9 mouse cellular contexts compared by ENCODE assay signal in genomic region chrX:101504636-101505035, GRCm38 (mm10). TPM values are rescaled to one million over a fixed set of nuclear protein-coding genes. Genes with fewer than 3 reads are reported as not detected.
DNase-seq lines count a peak whose midpoint lies in the region; ATAC-seq and TF ChIP-seq lines count a peak whose summit lies in the region.
"Had no signal": no experiment of that assay in that cellular context is flagged by ENCODE, and none has a peak within 500 bp of the region (broad histone marks: within the 10 kb centered on the region; RNA-seq: fewer than 3 reads in every experiment).

No protein-coding gene starts in this region.

- peak; percentile 50 for TF ChIP-seq CTCF in ES-Bruce4 (IDR thresholded peaks at IDR 0.05; ENCODE audit: low read depth, low read length)
- peak; percentile 50; the same call in 1 of the 2 replicates for TF ChIP-seq CTCF in brain, embryonic 14.5 days (IDR thresholded peaks at IDR 0.05; ENCODE audit: borderline replicate concordance, extremely low read depth, insufficient read depth, insufficient read length)

- no peaks in the 10 kb centered on the region for H3K36me3 ChIP-seq in ES-Bruce4 (ENCODE audit: control insufficient read depth, insufficient read depth, low read length, poor library complexity, severe bottlenecking)
- H3K36me3 ChIP-seq in midbrain, embryonic 15.5 days (replicated peaks): no peaks in the 10 kb centered on the region
- H3K36me3 ChIP-seq in midbrain, embryonic 13.5 days: no peaks in the 10 kb centered on the region

- no peak overlapping the region for H3K4me2 ChIP-seq in midbrain, embryonic 15.5 days
- H3K4me2 ChIP-seq in midbrain, embryonic 13.5 days (replicated peaks): no peak overlapping the region

- no peak for ATAC-seq in midbrain, embryonic 15.5 days (replicated peaks)
- no peak for ATAC-seq in midbrain, embryonic 13.5 days

- 21% methylated on average over 3 of the region's 3 CpGs for WGBS in midbrain, embryonic 15.5 days
- WGBS in midbrain, embryonic 13.5 days: 17% methylated on average over 3 of the region's 3 CpGs

- TF ChIP-seq EP300 in ES-Bruce4 (IDR thresholded peaks at IDR 0.05; ENCODE audit: insufficient read depth, low read depth, low read length): no peak

- no peak overlapping the region for H3K4me3 ChIP-seq in ES-Bruce4 (ENCODE audit: low read depth, low read length)
- no peak overlapping the region for H3K4me3 ChIP-seq in midbrain, embryonic 15.5 days
- no peak overlapping the region for H3K4me3 ChIP-seq in midbrain, embryonic 13.5 days (replicated peaks)
- H3K4me3 ChIP-seq: erythroblast, embryonic 14.5 days had no signal

- H3K9me3 ChIP-seq in ES-Bruce4 (replicated peaks; ENCODE audit: control insufficient read depth, insufficient read depth, low read length, poor library complexity, severe bottlenecking): no peaks in the 10 kb centered on the region
- no peaks in the 10 kb centered on the region for H3K9me3 ChIP-seq in midbrain, embryonic 15.5 days
- H3K9me3 ChIP-seq in midbrain, embryonic 13.5 days: no peaks in the 10 kb centered on the region

- H3K27ac ChIP-seq in ES-Bruce4 (ENCODE audit: insufficient read depth, low read length): no peak overlapping the region
- H3K27ac ChIP-seq in midbrain, embryonic 15.5 days: no peak overlapping the region
- H3K27ac ChIP-seq in midbrain, embryonic 13.5 days: no peak overlapping the region

- peak; percentile 10 for DNase-seq in kidney, adult 18-20 months
- DNase-seq in kidney, adult 8-10 months: no peak
- peak; percentile 18 for DNase-seq in brain, embryonic 14.5 days (ENCODE audit: low read depth)
- DNase-seq in lung, postnatal 14 days: peak; percentile 15
- DNase-seq in right cerebral cortex, postnatal 25 days: no peak

- H3K9ac ChIP-seq in ES-Bruce4 (ENCODE audit: low read depth, poor library complexity, severe bottlenecking): no peak overlapping the region
- H3K9ac ChIP-seq in midbrain, embryonic 15.5 days: no peak overlapping the region
- H3K9ac ChIP-seq in midbrain, embryonic 13.5 days (replicated peaks): no peak overlapping the region

- H3K4me1 ChIP-seq in ES-Bruce4 (ENCODE audit: control insufficient read depth, insufficient read depth, low read length): peaks cover 1% of the 10 kb centered on the region
- no peaks in the 10 kb centered on the region for H3K4me1 ChIP-seq in midbrain, embryonic 15.5 days
- H3K4me1 ChIP-seq in midbrain, embryonic 13.5 days (replicated peaks): no peaks in the 10 kb centered on the region

- TF ChIP-seq POLR2A in ES-Bruce4 (IDR thresholded peaks at IDR 0.05; ENCODE audit: insufficient read depth, low read length): no peak
- TF ChIP-seq POLR2A in brain, embryonic 14.5 days (IDR thresholded peaks at IDR 0.05; ENCODE audit: borderline replicate concordance, extremely low read depth, insufficient read depth, insufficient read length, poor library complexity, severe bottlenecking): no peak

- H3K27me3 ChIP-seq in ES-Bruce4 (ENCODE audit: control insufficient read depth, insufficient read depth, low read length, poor library complexity, severe bottlenecking): no peaks in the 10 kb centered on the region
- H3K27me3 ChIP-seq in midbrain, embryonic 15.5 days (replicated peaks): no peaks in the 10 kb centered on the region
- no peaks in the 10 kb centered on the region for H3K27me3 ChIP-seq in midbrain, embryonic 13.5 days

RNA-seq across cellular contexts. Expression of gene Taf1, which starts 27.9 kb away (rescaled TPM):
- polyA plus RNA-seq in ES-Bruce4 (2011; ENCODE audit: insufficient read depth, insufficient read length, low read depth, missing spikeins): 42.4 and 49.5 TPM in 2 replicates
- polyA plus RNA-seq in brain, embryonic 14.5 days (2012; rRNA removed): 18.9 and 36.1 TPM in 2 replicates
- polyA plus RNA-seq in midbrain, embryonic 15.5 days (2015; fragmentation: Nextera tagmentation; extraction: Ambion mirVana): 16.1 and 19.7 TPM in 2 replicates
- polyA plus RNA-seq in midbrain, embryonic 13.5 days (2015; fragmentation: Nextera tagmentation; extraction: Ambion mirVana): 18.6 and 19.7 TPM in 2 replicates

RNA-seq across cellular contexts. Expression of gene Itgb1bp2, which starts 55.7 kb away (rescaled TPM):
- 2.2 and 2.3 TPM in 2 replicates for polyA plus RNA-seq in ES-Bruce4 (2011; ENCODE audit: insufficient read depth, insufficient read length, low read depth, missing spikeins)
- 3.3 and 5.4 TPM in 2 replicates for polyA plus RNA-seq in brain, embryonic 14.5 days (2012; rRNA removed)
- 1.5 and 1.6 TPM in 2 replicates for polyA plus RNA-seq in midbrain, embryonic 15.5 days (2015; fragmentation: Nextera tagmentation; extraction: Ambion mirVana)
- polyA plus RNA-seq in midbrain, embryonic 13.5 days (2015; fragmentation: Nextera tagmentation; extraction: Ambion mirVana): 2.8 TPM in 2 replicates

Comparison
In these comparisons a context has a peak if more than half of its experiments do, and no peak if none do; other contexts are left out.
1. DNase-seq: peak in kidney, adult 18-20 months (single experiment), brain, embryonic 14.5 days (single experiment) and lung, postnatal 14 days (single experiment); none in kidney, adult 8-10 months (0 of 2) and right cerebral cortex, postnatal 25 days (single experiment).